Mouse (Mus musculus) adrenal gland (tissue): Measurements from ENCODE around the gene Gm9573.

Experiments used
- intact Hi-C: fragments of 180-260 bp; cut with DNase I; formaldehyde crosslinking; loops from one replicate; pipeline ENCODE4 v1.15.1; 2025
- long read RNA-seq, 2 experiments: library from polyadenylated mRNA; unstranded; transcript quantifications; one replicate each; pipeline ENCODE4 v2.0.0; 2020; ENCODE audit warnings: borderline replicate concordance in 1 of 2; ENCODE audit not compliant: insufficient replicate concordance in 1 of 2

Gene Gm9573
- long read RNA-seq, experiment 1, result 0 reads
- long read RNA-seq, experiment 2, result 0 reads

GRCm38 (mm10) chr17:35626537-35626936 is at the start of gene Gm9573:
TSS of gene Gm9573 (minus strand) at chr17:35626637.
- intact Hi-C loops, result no loop called here

GRCm38 (mm10) chr17:35673416-35674035 is 47.1 kb upstream of the Gm9573 start, which contains the start of gene Gtf2h4:
TSS of gene Gtf2h4 (minus strand) at chr17:35673739.
- intact Hi-C loops, result no loop called here

- intact Hi-C loops, result no loop called here
These were observed 46.1 kb upstream of the Gm9573 start for GRCm38 (mm10) chr17:35672527-35672926.

- intact Hi-C loops, result no loop called here
These were observed 45.4 kb upstream of the Gm9573 start for GRCm38 (mm10) chr17:35671846-35672245.

- intact Hi-C loops, result no loop called here
These were observed 43.3 kb upstream of the Gm9573 start for GRCm38 (mm10) chr17:35669731-35670130.

- intact Hi-C loops, result loop anchor here (2.0 kb wide), 1 partner anchor 31 kb away; no protein-coding TSS in a partner anchor
These were observed 41.1 kb upstream of the Gm9573 start, which contains the start of gene Vars2 for GRCm38 (mm10) chr17:35667334-35668065. TSS of gene Vars2 (minus strand) at chr17:35667592.

GRCm38 (mm10) chr17:35666851-35667256 is 40.4 kb upstream of the Gm9573 start:
- intact Hi-C loops, result loop anchor here (2.0 kb wide), 1 partner anchor 30 kb away; no protein-coding TSS in a partner anchor

- intact Hi-C loops, result loop anchor here (2.0 kb wide), 1 partner anchor 29 kb away; no protein-coding TSS in a partner anchor
These were observed 39.6 kb upstream of the Gm9573 start for GRCm38 (mm10) chr17:35665957-35666515.

GRCm38 (mm10) chr17:35653086-35653485 is 26.6 kb upstream of the Gm9573 start:
- intact Hi-C loops, result no loop called here

GRCm38 (mm10) chr17:35649429-35649828 is 23.0 kb upstream of the Gm9573 start:
- intact Hi-C loops, result no loop called here

GRCm38 (mm10) chr17:35643609-35644236 is 17.3 kb upstream of the Gm9573 start, which contains the start of gene Mucl3:
TSS of gene Mucl3 (minus strand) at chr17:35643695.
- intact Hi-C loops, result no loop called here

- intact Hi-C loops, result no loop called here
These were observed 12.9 kb upstream of the Gm9573 start for GRCm38 (mm10) chr17:35639352-35639751.

- intact Hi-C loops, result no loop called here
These were observed 12.2 kb upstream of the Gm9573 start for GRCm38 (mm10) chr17:35638475-35639190.

- intact Hi-C loops, result loop anchor here (2.0 kb wide), 1 partner anchor 30 kb away; the partner anchor contains the start of gene Vars2
These were observed 9.9 kb upstream of the Gm9573 start for GRCm38 (mm10) chr17:35636363-35636762.

- intact Hi-C loops, result loop anchor here (2.0 kb wide), 1 partner anchor 31 kb away; the partner anchor contains the start of gene Vars2
These were observed 9.3 kb upstream of the Gm9573 start for GRCm38 (mm10) chr17:35635699-35636111.

- intact Hi-C loops, result no loop called here
These were observed 8.8 kb upstream of the Gm9573 start for GRCm38 (mm10) chr17:35635202-35635601.

GRCm38 (mm10) chr17:35633992-35634391 is 7.6 kb upstream of the Gm9573 start:
- intact Hi-C loops, result no loop called here

- intact Hi-C loops, result no loop called here
These were observed 9.3 kb downstream of the Gm9573 start for GRCm38 (mm10) chr17:35617127-35617526.

GRCm38 (mm10) chr17:35601736-35602354 is 24.6 kb downstream of the Gm9573 start:
- intact Hi-C loops, result no loop called here

GRCm38 (mm10) chr17:35601249-35601648 is 25.2 kb downstream of the Gm9573 start, which contains the start of gene Sfta2:
TSS of gene Sfta2 (plus strand) at chr17:35601549.
- intact Hi-C loops, result no loop called here
